Mouse (Mus musculus): ENCODE data around the gene Gse1. TPM values are rescaled to one million over a fixed set of nuclear protein-coding genes. Genes with fewer than 3 reads are reported as not detected.

The Gse1 gene
- polyA plus RNA-seq, 1 experiment from 2014 or later = 10.0 TPM

- Histone ChIP-seq H3K4me2 (no peak overlapping the region), H3K9ac (no peak overlapping the region), H3K27ac (no peak overlapping the region), H3K9me3 (replicated peaks) (no peaks in the 10 kb centered on the region), H3K4me3 (replicated peaks) (no peak overlapping the region), H3K27me3 (peaks cover 12% of the 10 kb centered on the region; the same call in 1 of the 2 replicates), H3K4me1 (peaks cover 84% of the 10 kb centered on the region), H3K36me3 (no peaks in the 10 kb centered on the region)
- WGBS = 61% methylated on average over 12 of the region's 12 CpGs
- ATAC-seq (replicated peaks; ENCODE audit: low FRiP score) = no peak
Observed at GRCm38 (mm10) chr8:120440739-120441138, 212.5 kb downstream of the Gse1 start.

DNA sequence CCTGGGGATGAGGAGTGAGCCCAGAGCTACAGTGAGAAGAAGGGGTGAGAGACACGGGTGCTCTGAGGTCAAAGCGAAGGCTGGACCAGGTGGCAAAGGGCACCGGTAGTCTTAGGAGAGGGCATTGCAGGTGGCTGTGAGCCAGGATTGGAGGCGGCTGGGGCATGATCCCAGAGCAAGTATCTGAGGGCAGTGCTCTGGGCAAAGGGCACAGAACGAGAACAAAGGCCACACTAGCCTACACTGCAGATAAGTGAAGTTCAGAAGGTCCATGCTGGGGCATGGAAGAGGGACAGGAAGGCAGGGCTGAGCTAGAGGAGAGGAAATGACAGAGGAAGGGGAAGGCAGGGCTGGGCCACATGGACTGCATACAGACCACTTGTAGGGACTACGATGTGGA is 213.4 kb downstream of the Gse1 start:
- no peaks in the 10 kb centered on the region for H3K36me3 ChIP-seq
- no peaks in the 10 kb centered on the region for H3K9me3 ChIP-seq (replicated peaks)
- peaks cover 12% of the 10 kb centered on the region; the same call in 1 of the 2 replicates for H3K27me3 ChIP-seq
- peaks cover 79% of the 10 kb centered on the region for H3K4me1 ChIP-seq
- 69% methylated on average over 6 of the region's 6 CpGs for WGBS
- H3K27ac ChIP-seq = no peak overlapping the region
- no peak overlapping the region for H3K4me2 ChIP-seq
- no peak for ATAC-seq (replicated peaks; ENCODE audit: low FRiP score)
- no peak overlapping the region for H3K4me3 ChIP-seq (replicated peaks)
- no peak overlapping the region for H3K9ac ChIP-seq

- WGBS = 45% methylated on average over 4 of the region's 4 CpGs
- H3K36me3 ChIP-seq = no peaks in the 10 kb centered on the region
- peaks cover 12% of the 10 kb centered on the region; the same call in 1 of the 2 replicates for H3K27me3 ChIP-seq
- no peak overlapping the region for H3K4me2 ChIP-seq
- H3K9me3 ChIP-seq (replicated peaks) = no peaks in the 10 kb centered on the region
- H3K4me3 ChIP-seq (replicated peaks) = no peak overlapping the region
- H3K4me1 ChIP-seq = peaks cover 71% of the 10 kb centered on the region
- no peak overlapping the region for H3K27ac ChIP-seq
- H3K9ac ChIP-seq = no peak overlapping the region
- ATAC-seq (replicated peaks; ENCODE audit: low FRiP score) = no peak
Observed at GRCm38 (mm10) chr8:120442306-120443003, 214.2 kb downstream of the Gse1 start.

DNA sequence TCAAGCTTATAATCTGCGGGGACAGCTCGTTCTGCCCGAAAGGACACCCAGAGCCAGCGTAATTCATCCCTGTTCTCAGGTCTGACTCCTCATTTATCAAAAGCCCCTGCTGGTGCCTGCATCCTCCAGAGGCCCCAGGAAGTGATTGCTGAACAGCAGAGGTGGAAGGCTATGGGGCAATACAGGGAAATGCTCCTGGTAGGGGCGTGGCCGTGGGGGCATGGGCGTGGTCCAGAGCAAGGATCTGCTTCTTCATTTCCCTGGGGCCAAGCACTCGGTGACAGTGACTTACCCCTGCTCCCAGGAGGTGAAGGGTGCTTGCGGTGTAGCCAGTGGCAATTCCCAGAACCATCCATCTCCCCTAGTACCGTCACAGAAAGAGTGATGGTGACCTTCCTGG is 217.0 kb downstream of the Gse1 start:
- no peak overlapping the region for H3K27ac ChIP-seq

GRCm38 (mm10) chr8:120448131-120448530 is 219.9 kb downstream of the Gse1 start:
- Histone ChIP-seq H3K4me1 (peaks cover 44% of the 10 kb centered on the region), H3K27me3 (peaks cover 25% of the 10 kb centered on the region), H3K4me3 (replicated peaks) (no peak overlapping the region), H3K9me3 (replicated peaks) (no peaks in the 10 kb centered on the region), H3K36me3 (no peaks in the 10 kb centered on the region), H3K27ac (no peak overlapping the region), H3K9ac (no peak overlapping the region), H3K4me2 (no peak overlapping the region)
- ATAC-seq (replicated peaks; ENCODE audit: low FRiP score) = no peak
- WGBS = 48% methylated on average over 6 of the region's 6 CpGs

More for the DNA sequence above, 217.0 kb downstream of the Gse1 start:
- Histone ChIP-seq H3K4me3 (replicated peaks) (no peak overlapping the region), H3K9me3 (replicated peaks) (no peaks in the 10 kb centered on the region), H3K27me3 (peaks cover 20% of the 10 kb centered on the region), H3K9ac (no peak overlapping the region), H3K4me1 (peaks cover 68% of the 10 kb centered on the region), H3K4me2 (no peak overlapping the region), H3K36me3 (no peaks in the 10 kb centered on the region)
- ATAC-seq (replicated peaks; ENCODE audit: low FRiP score) = no peak
- 19% methylated on average over 10 of the region's 10 CpGs for WGBS

DNA sequence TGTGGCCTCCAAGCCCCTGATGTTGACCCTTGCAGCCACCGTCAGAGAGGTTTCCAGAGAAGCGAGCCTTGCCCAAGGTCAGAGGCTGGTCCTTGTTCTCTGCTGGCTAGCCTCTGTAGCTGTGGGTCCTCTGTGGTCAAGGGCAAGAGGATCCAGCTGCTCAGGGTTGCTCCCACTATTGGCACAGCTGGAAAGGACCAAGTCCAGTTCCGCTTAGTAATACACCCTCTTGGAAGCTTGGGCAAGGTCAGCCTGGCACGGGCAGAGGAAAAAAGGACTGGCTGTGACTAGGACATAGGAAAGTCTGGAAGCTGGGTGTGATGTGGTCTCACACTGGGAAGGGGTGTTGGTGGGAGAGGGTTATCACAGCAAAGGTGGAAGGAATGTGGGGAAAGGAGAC is 220.9 kb downstream of the Gse1 start:
- Histone ChIP-seq H3K4me3 (replicated peaks) (no peak overlapping the region), H3K4me2 (peak overlapping the region; percentile 33; the same call in 1 of the 2 replicates), H3K27me3 (peaks cover 25% of the 10 kb centered on the region), H3K36me3 (no peaks in the 10 kb centered on the region), H3K27ac (no peak overlapping the region), H3K4me1 (peaks cover 44% of the 10 kb centered on the region), H3K9ac (0 out of 2 replicates have a peak overlapping the region, but pooled peaks have one; percentile 7), H3K9me3 (replicated peaks) (no peaks in the 10 kb centered on the region)
- 0 out of 2 replicates have a peak, but pooled peaks have one; percentile 9 for ATAC-seq (replicated peaks; ENCODE audit: low FRiP score)
- WGBS = 70% methylated on average over 4 of the region's 4 CpGs

GRCm38 (mm10) chr8:120449608-120450031 is 221.4 kb downstream of the Gse1 start:
- H3K36me3 ChIP-seq = no peaks in the 10 kb centered on the region
- no peaks in the 10 kb centered on the region for H3K9me3 ChIP-seq (replicated peaks)
- 12% methylated on average over 17 of the region's 17 CpGs for WGBS
- no peak overlapping the region for H3K4me3 ChIP-seq (replicated peaks)
- peak overlapping the region; percentile 27; the same call in 1 of the 2 replicates for H3K27ac ChIP-seq
- H3K27me3 ChIP-seq = peaks cover 25% of the 10 kb centered on the region
- no peak overlapping the region for H3K9ac ChIP-seq
- ATAC-seq (replicated peaks; ENCODE audit: low FRiP score) = peak; percentile 61
- H3K4me1 ChIP-seq = peaks cover 43% of the 10 kb centered on the region
- peak overlapping the region; percentile 33 for H3K4me2 ChIP-seq

- Histone ChIP-seq H3K9me3 (replicated peaks) (no peaks in the 10 kb centered on the region), H3K27ac (no peak overlapping the region), H3K4me3 (replicated peaks) (no peak overlapping the region), H3K27me3 (peaks cover 25% of the 10 kb centered on the region), H3K4me1 (peaks cover 51% of the 10 kb centered on the region), H3K9ac (no peak overlapping the region), H3K4me2 (no peak overlapping the region), H3K36me3 (no peaks in the 10 kb centered on the region)
- whole genome bisulfite sequencing = 89% methylated on average over 2 of the region's 2 CpGs
- ATAC-seq (replicated peaks; ENCODE audit: low FRiP score) = no peak
Observed at GRCm38 (mm10) chr8:120452111-120452510, 223.9 kb downstream of the Gse1 start.

- no peaks in the 10 kb centered on the region for H3K36me3 ChIP-seq
- H3K27me3 ChIP-seq = peaks cover 22% of the 10 kb centered on the region
- 74% methylated on average over 6 of the region's 6 CpGs for WGBS
- no peak overlapping the region for H3K4me3 ChIP-seq (replicated peaks)
- no peak for ATAC-seq (replicated peaks; ENCODE audit: low FRiP score)
- H3K9ac ChIP-seq = no peak overlapping the region
- no peak overlapping the region for H3K27ac ChIP-seq
- H3K9me3 ChIP-seq (replicated peaks) = no peaks in the 10 kb centered on the region
- H3K4me2 ChIP-seq = no peak overlapping the region
- H3K4me1 ChIP-seq = peaks cover 40% of the 10 kb centered on the region
Observed at GRCm38 (mm10) chr8:120454404-120454803, 226.1 kb downstream of the Gse1 start.

DNA sequence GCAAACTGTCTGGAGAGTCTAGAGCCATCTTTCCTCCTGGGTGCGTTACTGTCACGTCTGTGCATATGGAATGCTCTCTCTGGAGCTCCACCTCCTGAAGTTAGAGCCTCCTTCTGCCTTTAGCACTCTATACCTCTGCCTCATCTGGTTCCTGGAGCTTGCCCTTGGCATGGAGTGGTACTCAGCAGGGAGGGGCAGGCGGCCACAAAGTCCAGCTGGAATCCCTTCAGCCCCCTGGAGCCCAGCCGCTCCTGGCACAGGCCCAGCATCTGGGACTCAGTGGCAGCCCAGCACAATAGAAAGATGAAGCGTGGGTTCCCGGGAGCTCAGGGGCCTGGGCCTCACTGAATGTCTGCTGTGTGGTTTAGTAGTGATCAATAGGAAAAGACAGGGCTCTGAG is 232.1 kb downstream of the Gse1 start:
- peaks cover 63% of the 10 kb centered on the region for H3K4me1 ChIP-seq
- no peaks in the 10 kb centered on the region for H3K36me3 ChIP-seq
- H3K4me3 ChIP-seq (replicated peaks) = no peak overlapping the region
- H3K9me3 ChIP-seq (replicated peaks) = no peaks in the 10 kb centered on the region
- no peak overlapping the region for H3K27ac ChIP-seq
- H3K9ac ChIP-seq = no peak overlapping the region
- 0 out of 2 replicates have a peak, but pooled peaks cover 9% of the 10 kb centered on the region for H3K27me3 ChIP-seq
- ATAC-seq (replicated peaks; ENCODE audit: low FRiP score) = no peak
- no peak overlapping the region for H3K4me2 ChIP-seq
- WGBS = 72% methylated on average over 6 of the region's 6 CpGs

DNA sequence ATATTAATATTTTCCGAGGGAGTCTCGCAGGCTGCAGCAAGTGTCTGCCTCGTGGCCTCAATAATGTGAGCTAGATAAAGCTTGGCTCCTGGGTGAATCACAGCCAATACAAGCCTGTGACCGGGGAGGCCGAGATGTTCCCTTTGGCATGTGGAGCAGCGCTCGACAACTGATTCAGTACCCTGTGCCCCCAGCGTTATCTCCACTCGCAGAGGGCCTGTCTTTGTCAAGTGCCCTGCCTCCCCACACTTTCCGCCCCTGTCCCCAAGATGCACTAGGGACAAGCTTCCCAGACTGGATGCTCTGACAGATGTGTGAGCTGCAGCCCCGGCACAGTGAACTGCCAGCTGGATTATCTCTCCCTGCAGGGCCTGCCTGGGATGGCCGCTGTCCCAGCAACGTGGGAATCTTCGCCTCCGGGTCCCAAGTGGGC is 233.9 kb downstream of the Gse1 start:
- H3K4me2 ChIP-seq = no peak overlapping the region
- H3K9me3 ChIP-seq (replicated peaks) = no peaks in the 10 kb centered on the region
- peak overlapping the region; percentile 48; the same call in 1 of the 2 replicates for H3K27ac ChIP-seq
- 0 out of 2 replicates have a peak, but pooled peaks have one; percentile 43 for ATAC-seq (replicated peaks; ENCODE audit: low FRiP score)
- no peak overlapping the region for H3K4me3 ChIP-seq (replicated peaks)
- WGBS = 33% methylated on average over 15 of the region's 15 CpGs
- peaks cover 61% of the 10 kb centered on the region for H3K4me1 ChIP-seq
- no peak overlapping the region for H3K9ac ChIP-seq
- H3K27me3 ChIP-seq = 0 out of 2 replicates have a peak, but pooled peaks cover 12% of the 10 kb centered on the region
- no peaks in the 10 kb centered on the region for H3K36me3 ChIP-seq

DNA sequence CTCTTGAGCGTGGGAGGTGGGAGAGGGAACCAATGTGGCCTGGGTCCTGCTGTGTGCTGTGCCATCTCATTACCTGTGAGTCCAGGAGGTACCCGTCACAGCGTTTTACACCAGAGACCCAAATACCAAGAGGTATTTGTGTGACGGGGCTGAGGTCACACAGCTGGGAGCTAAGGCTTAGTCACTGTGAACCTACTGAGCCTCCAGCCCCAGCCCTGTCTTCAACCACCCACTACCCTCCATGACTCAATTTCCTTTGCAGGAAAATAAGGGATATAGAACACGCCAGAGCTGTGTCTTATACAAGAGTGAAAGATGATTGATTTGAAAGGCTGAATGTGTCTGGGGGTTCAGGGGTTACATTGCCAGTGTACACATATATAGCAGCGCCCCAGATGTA is 234.4 kb downstream of the Gse1 start:
- H3K27ac ChIP-seq = peak overlapping the region; percentile 48; the same call in 1 of the 2 replicates
- peaks cover 59% of the 10 kb centered on the region for H3K4me1 ChIP-seq

More for the DNA sequence above, 234.4 kb downstream of the Gse1 start:
- Histone ChIP-seq H3K36me3 (no peaks in the 10 kb centered on the region), H3K9me3 (replicated peaks) (no peaks in the 10 kb centered on the region), H3K4me3 (replicated peaks) (no peak overlapping the region), H3K27me3 (0 out of 2 replicates have a peak, but pooled peaks cover 13% of the 10 kb centered on the region), H3K4me2 (no peak overlapping the region), H3K9ac (no peak overlapping the region)
- WGBS = 59% methylated on average over 6 of the region's 6 CpGs
- no peak for ATAC-seq (replicated peaks; ENCODE audit: low FRiP score)
